Mouse (Mus musculus) kidney, embryonic 16.5 days (tissue): ENCODE measurements around the gene Pttg1ip. TPM values are rescaled to one million over a fixed set of nuclear protein-coding genes. Genes with fewer than 3 reads are reported as not detected.

Experiments used
- ATAC-seq: fragments of 200-750 bp; cut with Nextera tagmentation; 2 replicates; pipeline ENCODE4 v1.8.0; 2017; ENCODE audit warnings: moderate TSS enrichment; ENCODE audit not compliant: low FRiP score, low TSS enrichment
- H3K27ac ChIP-seq: fragments of 300-500 bp; sonication (generic); 2 replicates; pipeline ENCODE4 v1.5.1; 2014; ENCODE audit warnings: low read length
- H3K27me3 ChIP-seq: fragments of 300-500 bp; sonication (generic); 2 replicates; pipeline ENCODE4 v1.6.1; 2014; ENCODE audit warnings: low read length, control low read depth, mixed read lengths; ENCODE audit not compliant: insufficient read depth
- H3K36me3 ChIP-seq: fragments of 300-500 bp; sonication (generic); 2 replicates; pipeline ENCODE4 v1.6.1; 2014; ENCODE audit warnings: low read length, control low read depth, mixed read lengths; ENCODE audit not compliant: insufficient read depth
- H3K4me1 ChIP-seq: fragments of 300-500 bp; sonication (generic); 2 replicates; pipeline ENCODE4 v1.6.1; 2014; ENCODE audit warnings: low read length, control low read depth, mixed read lengths; ENCODE audit not compliant: insufficient read depth
- H3K4me2 ChIP-seq: fragments of 300-500 bp; sonication (generic); replicated peaks from 2 replicates; pipeline ENCODE4 v1.6.1; 2014; ENCODE audit warnings: low read depth, low read length
- H3K4me3 ChIP-seq: fragments of 300-500 bp; sonication (generic); 2 replicates; pipeline ENCODE4 v1.5.1; 2014; ENCODE audit warnings: mild to moderate bottlenecking, low read length
- H3K9ac ChIP-seq: fragments of 300-500 bp; sonication (generic); replicated peaks from 2 replicates; pipeline ENCODE4 v1.6.1; 2014; ENCODE audit warnings: low read length
- H3K9me3 ChIP-seq: fragments of 300-500 bp; sonication (generic); 2 replicates; pipeline ENCODE4 v1.6.1; 2016; ENCODE audit warnings: low read length, control low read depth
- WGBS: fragments of 180-500 bp; shearing (Covaris S2); extraction: QIAGEN DNeasy Blood & Tissue Kit; methylation state at CpG from one replicate; pipeline ENCODE4 v1.1.7; 2014; 5-methylcytosine and 5-hydroxymethylcytosine counted together
- polyA plus RNA-seq: library from polyadenylated mRNA; unstranded; fragments of >200 nt; fragmentation: Nextera tagmentation; extraction: Ambion mirVana; gene quantifications from 2 replicates; pipeline ENCODE4 v1.2.1, GENCODE M21; 2015

Gene Pttg1ip
- polyA plus RNA-seq, 1 experiment from 2014 or later, result 206 TPM

DNA sequence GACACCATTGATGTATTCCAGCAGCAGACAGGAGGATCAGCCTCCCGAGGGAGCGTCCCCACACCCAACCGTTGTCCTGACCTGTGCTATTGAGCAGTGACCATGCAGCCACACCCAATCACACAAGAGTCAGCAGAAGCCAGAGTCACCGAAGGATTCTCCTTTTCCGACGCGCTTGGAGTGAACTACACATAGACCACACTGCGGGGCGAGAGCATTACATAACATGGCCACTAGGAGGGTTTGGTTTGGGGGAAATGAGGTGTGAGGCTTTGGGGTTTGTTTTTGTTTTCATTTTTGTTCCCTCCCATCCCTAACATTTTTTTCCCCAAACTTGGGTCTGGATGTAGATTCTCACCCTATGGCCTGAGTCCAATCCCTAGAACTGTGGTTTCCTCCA lies 34.6 kb downstream of the Pttg1ip start:
- Histone ChIP-seq H3K4me1 (peaks cover 7% of the 10 kb centered on the region; the same call in 1 of the 2 replicates), H3K9me3 (no peaks in the 10 kb centered on the region), H3K4me3 (no peak overlapping the region), H3K27me3 (no peaks in the 10 kb centered on the region), H3K4me2 (no peak overlapping the region), H3K36me3 (peaks cover 67% of the 10 kb centered on the region), H3K9ac (no peak overlapping the region), H3K27ac (no peak overlapping the region)
- no peak for ATAC-seq
- WGBS, result 92% methylated on average over 9 of the region's 9 CpGs

DNA sequence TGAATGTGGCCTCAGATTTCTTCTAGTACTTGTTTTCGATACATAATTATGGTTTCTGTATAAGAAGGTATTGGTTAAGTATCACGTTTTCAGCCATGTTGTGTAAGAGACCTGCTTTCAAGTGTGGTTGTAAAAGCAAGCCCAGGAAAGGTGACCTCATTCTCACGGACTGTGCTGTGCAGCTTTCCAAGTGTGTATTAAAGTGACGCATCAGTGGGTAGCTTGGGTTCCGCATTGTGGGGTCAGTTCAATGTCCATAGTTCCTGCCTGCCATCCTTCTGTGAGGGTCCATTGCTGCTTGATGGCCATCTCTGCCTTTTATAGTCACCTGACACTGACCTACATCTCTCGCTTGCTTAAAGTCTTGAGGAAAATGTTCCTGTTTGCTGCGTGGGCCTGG lies 35.4 kb downstream of the Pttg1ip start:
- no peaks in the 10 kb centered on the region for H3K9me3 ChIP-seq
- H3K27ac ChIP-seq, result no peak overlapping the region
- no peak overlapping the region for H3K9ac ChIP-seq
- peaks cover 11% of the 10 kb centered on the region; the same call in 1 of the 2 replicates for H3K4me1 ChIP-seq
- 91% methylated on average over 7 of the region's 7 CpGs for WGBS
- peaks cover 60% of the 10 kb centered on the region for H3K36me3 ChIP-seq
- no peak overlapping the region for H3K4me2 ChIP-seq
- ATAC-seq, result no peak
- H3K4me3 ChIP-seq, result no peak overlapping the region
- H3K27me3 ChIP-seq, result no peaks in the 10 kb centered on the region

DNA sequence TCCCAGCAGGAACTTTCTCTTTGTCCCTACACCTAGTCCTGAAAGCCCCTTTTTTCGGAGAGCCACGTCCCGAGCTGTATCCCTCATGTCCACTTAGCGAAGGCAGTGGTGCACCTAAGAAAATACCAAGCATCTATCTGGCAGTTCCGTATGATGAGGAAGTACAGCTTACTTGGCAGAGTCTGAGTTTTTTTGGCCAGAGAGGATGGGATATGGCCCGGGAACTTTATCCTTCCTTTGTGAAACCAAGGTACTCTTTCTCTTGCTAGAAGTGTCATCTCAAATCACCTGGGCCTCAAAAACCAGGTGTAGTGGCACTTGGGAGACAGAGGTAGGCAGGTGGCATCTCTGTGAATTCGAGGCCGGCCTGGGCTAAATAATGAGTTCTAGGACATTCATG lies 40.0 kb downstream of the Pttg1ip start:
- no peak for ATAC-seq
- Histone ChIP-seq H3K27ac (peak overlapping the region; percentile 96), H3K27me3 (no peaks in the 10 kb centered on the region), H3K4me3 (peak overlapping the region; percentile 98), H3K36me3 (peaks cover 19% of the 10 kb centered on the region), H3K9ac (peak overlapping the region; percentile 97), H3K4me1 (peaks cover 27% of the 10 kb centered on the region), H3K4me2 (peak overlapping the region; percentile 83), H3K9me3 (no peaks in the 10 kb centered on the region)
- WGBS, result 78% methylated on average over 8 of the region's 8 CpGs

DNA sequence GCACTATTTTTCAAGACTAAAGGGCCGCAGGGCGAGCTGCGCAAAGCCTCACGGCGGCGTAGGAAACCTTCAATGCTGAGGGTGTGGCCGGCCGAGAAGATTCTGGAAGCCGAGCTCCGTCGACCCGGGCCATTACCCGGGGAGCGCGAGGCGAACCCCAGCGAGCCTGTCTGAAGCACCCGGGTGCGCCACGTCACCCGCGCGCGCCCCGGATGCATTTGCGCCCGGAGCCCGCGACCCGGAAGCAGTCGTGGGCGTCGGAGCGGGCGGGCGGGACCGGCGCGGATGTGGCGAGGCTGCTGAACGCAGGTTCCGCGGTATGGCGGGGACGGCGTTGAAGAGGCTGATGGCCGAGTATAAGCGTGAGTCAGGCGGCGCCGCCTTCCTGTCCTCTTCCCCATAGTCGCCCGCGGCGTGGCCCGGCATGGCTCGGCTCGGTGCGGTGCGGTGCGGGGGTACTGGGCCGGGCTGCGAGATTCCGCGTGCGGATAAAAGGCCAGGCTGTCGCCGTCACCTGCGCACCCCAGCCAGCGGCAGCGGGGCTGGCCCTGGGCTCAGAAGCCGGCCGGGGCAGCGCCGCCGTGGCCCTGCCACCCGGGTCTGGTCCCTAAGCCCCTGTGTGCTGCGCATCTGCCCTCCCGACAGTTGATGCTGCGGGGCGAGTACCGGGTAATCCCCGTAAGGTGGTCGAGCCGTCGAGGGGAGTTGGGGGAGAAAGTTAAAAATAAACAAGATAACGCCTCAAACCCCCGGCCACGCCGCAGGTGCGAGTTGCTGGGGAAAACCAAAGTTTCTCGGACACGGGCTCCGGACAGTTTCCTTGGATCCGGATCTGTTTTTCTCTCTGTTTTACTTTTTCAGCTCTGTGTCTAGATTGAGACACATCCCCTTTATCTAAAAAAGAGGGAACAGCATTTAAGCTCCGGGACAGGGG lies 40.8 kb downstream of the Pttg1ip start, which contains the start of gene Ube2g2:
Gene Ube2g2, plus strand, starts transcription at position 221 of the 934 bp plus-strand sequence.
- H3K4me2 ChIP-seq, result peak within 1 kb of the TSS; percentile 83
- peaks cover 12% of the 10 kb centered on the region; the same call in 1 of the 2 replicates for H3K36me3 ChIP-seq
- peaks cover 29% of the 10 kb centered on the region for H3K4me1 ChIP-seq
- ATAC-seq, result peak; percentile 93
- no peaks in the 10 kb centered on the region for H3K27me3 ChIP-seq
- H3K9ac ChIP-seq, result peak within 1 kb of the TSS; percentile 97
- H3K27ac ChIP-seq, result peak within 1 kb of the TSS; percentile 96
- H3K4me3 ChIP-seq, result peak within 1 kb of the TSS; percentile 98
- under 1% methylated on average over 90 of the region's 96 CpGs for WGBS
- no peaks in the 10 kb centered on the region for H3K9me3 ChIP-seq

DNA sequence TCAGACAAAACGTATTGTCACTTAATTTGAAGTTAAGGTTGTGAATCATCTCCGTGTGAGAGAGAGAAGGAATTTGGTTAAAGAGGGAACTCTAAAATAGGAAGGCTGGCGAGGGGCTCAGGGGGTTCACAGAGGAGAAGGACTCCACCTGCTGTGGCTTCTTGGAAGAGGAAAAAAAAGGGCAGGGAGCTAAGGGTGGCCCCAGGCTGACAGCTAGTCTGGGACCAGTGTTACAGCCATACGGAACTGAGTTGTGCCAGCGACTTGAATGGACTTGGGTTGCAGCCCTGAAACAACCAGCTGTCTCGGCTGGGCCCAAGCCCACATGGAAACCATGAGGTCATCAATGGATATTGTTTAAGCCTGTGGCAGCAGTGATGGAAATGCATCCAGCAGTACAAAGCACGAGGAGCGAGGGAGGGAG lies 41.6 kb downstream of the Pttg1ip start:
- peak overlapping the region; percentile 98 for H3K4me3 ChIP-seq
- peaks cover 29% of the 10 kb centered on the region for H3K4me1 ChIP-seq
- peak overlapping the region; percentile 97 for H3K9ac ChIP-seq
- ATAC-seq, result no peak
- no peaks in the 10 kb centered on the region for H3K9me3 ChIP-seq
- no peaks in the 10 kb centered on the region for H3K27me3 ChIP-seq
- peak overlapping the region; percentile 83 for H3K4me2 ChIP-seq
- peaks cover 5% of the 10 kb centered on the region; the same call in 1 of the 2 replicates for H3K36me3 ChIP-seq
- WGBS, result 12% methylated on average over 8 of the region's 8 CpGs
- H3K27ac ChIP-seq, result 0 out of 2 replicates have a peak overlapping the region, but pooled peaks have one; percentile 96

DNA sequence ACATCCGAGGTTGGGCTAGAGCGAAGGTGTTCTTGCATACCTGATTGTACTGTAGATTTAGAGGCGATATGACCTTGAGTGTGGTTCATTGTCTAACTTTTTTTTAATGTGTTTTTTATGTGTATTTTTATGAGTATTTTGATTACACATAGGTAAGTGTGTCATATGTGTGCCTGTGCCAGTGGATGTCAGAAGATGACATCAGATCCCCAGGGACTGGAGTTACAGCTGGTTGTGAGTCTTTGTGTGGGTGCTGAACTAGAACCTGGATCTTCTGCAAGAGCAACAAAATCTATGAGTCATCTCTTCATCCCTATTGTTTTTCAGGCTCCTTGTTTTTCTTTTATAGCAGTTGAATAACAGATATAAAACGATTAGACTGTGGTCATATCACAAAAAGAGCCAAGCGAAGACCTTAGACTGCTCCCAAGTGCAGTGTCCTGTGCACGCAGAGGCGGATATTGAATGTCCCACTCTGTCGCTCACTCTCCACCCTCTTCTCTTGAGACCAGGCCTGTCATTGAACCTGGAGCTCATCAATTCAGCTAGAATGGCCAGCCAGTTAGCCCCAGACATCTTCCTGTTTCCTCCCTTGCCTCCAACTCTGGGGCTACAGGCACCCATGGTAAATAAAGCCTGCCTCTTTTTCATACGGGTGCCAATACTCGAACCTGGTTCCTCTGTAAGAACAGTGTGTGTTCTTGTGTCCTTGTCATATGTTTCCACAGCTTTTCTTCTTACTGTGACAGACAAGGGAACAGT lies 42.3 kb downstream of the Pttg1ip start:
- no peaks in the 10 kb centered on the region for H3K36me3 ChIP-seq
- 86% methylated on average over 10 of the region's 10 CpGs for WGBS
- H3K4me3 ChIP-seq, result no peak overlapping the region; the same call in 1 of the 2 replicates
- peak overlapping the region; percentile 97; the same call in 1 of the 2 replicates for H3K9ac ChIP-seq
- peak overlapping the region; percentile 83 for H3K4me2 ChIP-seq
- no peak for ATAC-seq
- H3K27me3 ChIP-seq, result no peaks in the 10 kb centered on the region
- H3K9me3 ChIP-seq, result no peaks in the 10 kb centered on the region
- peaks cover 29% of the 10 kb centered on the region for H3K4me1 ChIP-seq
- H3K27ac ChIP-seq, result no peak overlapping the region

DNA sequence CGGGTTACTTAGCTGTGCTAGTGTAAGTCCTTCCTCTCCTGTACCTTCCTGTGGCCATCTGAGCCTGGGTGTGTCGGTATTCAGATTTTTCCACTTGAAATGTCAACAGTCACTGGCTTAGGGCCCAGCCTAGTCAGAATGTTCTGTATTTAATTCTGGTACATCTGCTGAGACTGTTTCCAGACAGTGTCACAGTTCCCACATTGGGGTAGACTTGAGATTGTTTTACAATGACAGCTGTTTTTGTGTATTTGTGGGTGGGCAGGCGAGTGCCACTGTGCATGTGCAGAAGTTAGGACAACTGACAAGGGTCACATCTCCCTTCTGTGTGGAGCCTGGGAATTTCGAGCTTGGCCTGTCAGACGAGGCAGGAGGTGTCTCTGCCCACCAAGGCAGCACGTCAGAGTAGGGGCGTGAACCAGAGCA lies 43.1 kb downstream of the Pttg1ip start:
- Histone ChIP-seq H3K4me3 (no peak overlapping the region), H3K4me1 (peaks cover 29% of the 10 kb centered on the region), H3K9me3 (no peaks in the 10 kb centered on the region), H3K36me3 (no peaks in the 10 kb centered on the region), H3K9ac (no peak overlapping the region), H3K27ac (no peak overlapping the region), H3K4me2 (no peak overlapping the region), H3K27me3 (no peaks in the 10 kb centered on the region)
- no peak for ATAC-seq
- WGBS, result 72% methylated on average over 7 of the region's 7 CpGs

DNA sequence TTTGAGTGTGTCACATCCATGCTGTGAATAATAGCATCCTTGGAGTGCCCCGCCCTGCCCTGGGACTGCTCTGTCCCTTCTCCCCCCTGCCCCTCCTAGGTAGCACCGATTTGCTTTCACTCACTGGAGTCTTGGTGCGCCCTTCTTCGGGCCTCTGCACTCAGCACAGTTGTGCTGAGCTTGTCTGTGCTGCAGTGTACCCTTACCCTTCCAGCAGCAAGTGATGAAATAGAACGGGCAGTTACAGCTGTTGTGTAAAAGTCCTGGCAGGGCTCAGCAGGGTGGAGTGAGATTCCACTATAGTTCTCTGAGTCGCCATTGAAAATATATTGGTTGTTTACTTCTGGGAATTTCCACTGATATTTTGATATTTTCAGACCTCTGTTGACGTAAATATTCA lies 44.5 kb downstream of the Pttg1ip start:
- Histone ChIP-seq H3K4me3 (no peak overlapping the region), H3K4me1 (peaks cover 29% of the 10 kb centered on the region), H3K4me2 (no peak overlapping the region), H3K9me3 (no peaks in the 10 kb centered on the region), H3K27me3 (no peaks in the 10 kb centered on the region), H3K36me3 (peaks cover under 1% of the 10 kb centered on the region; the same call in 1 of the 2 replicates), H3K9ac (no peak overlapping the region), H3K27ac (no peak overlapping the region)
- ATAC-seq, result no peak
- 71% methylated on average over 7 of the region's 7 CpGs for WGBS

DNA sequence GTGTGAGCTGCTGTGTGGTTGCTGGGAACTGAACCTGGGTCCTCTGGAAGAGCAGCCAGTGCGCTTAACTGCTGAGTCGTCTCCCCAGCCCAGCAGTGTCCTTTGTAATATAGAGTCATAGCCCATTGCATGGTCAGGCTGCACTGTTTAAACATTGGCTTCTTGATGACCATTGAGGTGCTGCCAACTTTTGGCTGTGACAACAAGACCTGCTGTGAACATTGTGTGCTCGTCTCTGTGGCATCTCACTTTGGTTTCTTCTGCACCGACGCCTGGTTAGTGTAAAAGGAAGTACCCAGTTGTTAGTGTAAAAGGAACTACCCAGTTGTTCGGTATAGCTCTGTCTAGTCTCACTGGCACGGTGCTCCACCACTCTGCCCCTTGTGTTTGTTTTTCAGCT lies 45.1 kb downstream of the Pttg1ip start:
- no peaks in the 10 kb centered on the region for H3K27me3 ChIP-seq
- H3K27ac ChIP-seq, result no peak overlapping the region
- H3K36me3 ChIP-seq, result peaks cover 6% of the 10 kb centered on the region
- H3K9me3 ChIP-seq, result no peaks in the 10 kb centered on the region
- H3K4me2 ChIP-seq, result no peak overlapping the region
- WGBS, result 67% methylated on average over 7 of the region's 7 CpGs
- no peak overlapping the region for H3K9ac ChIP-seq
- no peak for ATAC-seq
- H3K4me1 ChIP-seq, result peaks cover 27% of the 10 kb centered on the region
- no peak overlapping the region for H3K4me3 ChIP-seq
